Mouse (Mus musculus) erythroid progenitor cell, adult 5-6 weeks (primary cell): Measurements from ENCODE around the gene Rnase4. TPM values are rescaled to one million over a fixed set of nuclear protein-coding genes. Genes with fewer than 3 reads are reported as not detected.

Experiments used
- total RNA-seq, 2 experiments: library from RNA; stranded (forward) in 1 of 2; stranded (reverse) in 1 of 2; fragments of 150-400 nt in 1 of 2; fragments of 186-747, 209-891 nt in 1 of 2; gene quantifications; 2 replicates each; pipeline versions ENCODE4 v1.2.3 to v1.2.4; 2015 to 2017; ENCODE audit warnings: low replicate concordance in 2 of 2

Rnase4 gene
- total RNA-seq, 2 experiments from 2014 or later, result 8.0 to 10.3 TPM

Other genes with a start within 250 kb of the Rnase4 start
- gene Tep1, start 220.5 kb upstream of the Rnase4 start, total RNA-seq (2015; ENCODE audit: low replicate concordance), result 12.3 and 13.8 TPM in 2 replicates
- 3.0 and 3.6 TPM in 2 replicates for gene Tep1, start 220.5 kb upstream of the Rnase4 start, total RNA-seq (2017; ENCODE audit: low replicate concordance)
- gene Klhl33, start 193.6 kb upstream of the Rnase4 start, total RNA-seq (2015; ENCODE audit: low replicate concordance), result not detected in 2 replicates
- gene Klhl33, start 193.6 kb upstream of the Rnase4 start, total RNA-seq (2017; ENCODE audit: low replicate concordance), result not detected in 2 replicates
- 39.3 and 75.5 TPM in 2 replicates for gene Osgep, start 166.2 kb upstream of the Rnase4 start, total RNA-seq (2015; ENCODE audit: low replicate concordance)
- gene Osgep, start 166.2 kb upstream of the Rnase4 start, total RNA-seq (2017; ENCODE audit: low replicate concordance), result 14.8 and 16.6 TPM in 2 replicates
- gene Apex1, start 166.1 kb upstream of the Rnase4 start, total RNA-seq (2015; ENCODE audit: low replicate concordance), result 16.6 and 28.9 TPM in 2 replicates
- gene Apex1, start 166.1 kb upstream of the Rnase4 start, total RNA-seq (2017; ENCODE audit: low replicate concordance), result 8.3 and 13.2 TPM in 2 replicates
- 34.4 and 37.8 TPM in 2 replicates for gene Pip4p1, start 160.2 kb upstream of the Rnase4 start, total RNA-seq (2015; ENCODE audit: low replicate concordance)
- 23.5 and 28.2 TPM in 2 replicates for gene Pip4p1, start 160.2 kb upstream of the Rnase4 start, total RNA-seq (2017; ENCODE audit: low replicate concordance)
- 256 and 266 TPM in 2 replicates for gene Pnp, start 160.0 kb upstream of the Rnase4 start, total RNA-seq (2015; ENCODE audit: low replicate concordance)
- gene Pnp, start 160.0 kb upstream of the Rnase4 start, total RNA-seq (2017; ENCODE audit: low replicate concordance), result 218 and 252 TPM in 2 replicates
- gene Gm49342, start 146.6 kb upstream of the Rnase4 start, total RNA-seq (2015; ENCODE audit: low replicate concordance), result not detected in 2 replicates
- gene Gm49342, start 146.6 kb upstream of the Rnase4 start, total RNA-seq (2017; ENCODE audit: low replicate concordance), result 59.7 TPM in 1 of 2 replicates, not detected in the other
- gene Pnp2, start 135.1 kb upstream of the Rnase4 start, total RNA-seq (2015; ENCODE audit: low replicate concordance), result 71.0 and 182 TPM in 2 replicates
- 38.7 and 45.7 TPM in 2 replicates for gene Pnp2, start 135.1 kb upstream of the Rnase4 start, total RNA-seq (2017; ENCODE audit: low replicate concordance)
- gene Rnase10, start 83.3 kb upstream of the Rnase4 start, total RNA-seq (2015; ENCODE audit: low replicate concordance), result not detected in 2 replicates
- gene Rnase10, start 83.3 kb upstream of the Rnase4 start, total RNA-seq (2017; ENCODE audit: low replicate concordance), result not detected in 2 replicates
- gene Rnase9, start 49.2 kb upstream of the Rnase4 start, total RNA-seq (2015; ENCODE audit: low replicate concordance), result not detected in 2 replicates
- gene Rnase9, start 49.2 kb upstream of the Rnase4 start, total RNA-seq (2017; ENCODE audit: low replicate concordance), result not detected in 2 replicates
- not detected in 2 replicates for gene Rnase11, start 40.9 kb upstream of the Rnase4 start, total RNA-seq (2015; ENCODE audit: low replicate concordance)
- gene Rnase11, start 40.9 kb upstream of the Rnase4 start, total RNA-seq (2017; ENCODE audit: low replicate concordance), result not detected in 2 replicates
- 7.1 TPM in 1 of 2 replicates, not detected in the other for gene Rnase12, start 33.4 kb upstream of the Rnase4 start, total RNA-seq (2015; ENCODE audit: low replicate concordance)
- 7.3 TPM in 1 of 2 replicates, not detected in the other for gene Rnase12, start 33.4 kb upstream of the Rnase4 start, total RNA-seq (2017; ENCODE audit: low replicate concordance)
- not detected in 2 replicates for gene Olfr750, start 16.6 kb upstream of the Rnase4 start, total RNA-seq (2015; ENCODE audit: low replicate concordance)
- gene Olfr750, start 16.6 kb upstream of the Rnase4 start, total RNA-seq (2017; ENCODE audit: low replicate concordance), result not detected in 2 replicates
- 8.0 and 17.7 TPM in 2 replicates for gene Ang, start 73 bp downstream of the Rnase4 start, total RNA-seq (2015; ENCODE audit: low replicate concordance)
- gene Ang, start 73 bp downstream of the Rnase4 start, total RNA-seq (2017; ENCODE audit: low replicate concordance), result 2.2 TPM in 1 of 2 replicates, not detected in the other
- gene Eddm3b, start 23.3 kb downstream of the Rnase4 start, total RNA-seq (2015; ENCODE audit: low replicate concordance), result not detected in 2 replicates
- gene Eddm3b, start 23.3 kb downstream of the Rnase4 start, total RNA-seq (2017; ENCODE audit: low replicate concordance), result not detected in 2 replicates
- 10.5 and 25.6 TPM in 2 replicates for gene Rnase6, start 32.8 kb downstream of the Rnase4 start, total RNA-seq (2015; ENCODE audit: low replicate concordance)
- 11.7 and 13.3 TPM in 2 replicates for gene Rnase6, start 32.8 kb downstream of the Rnase4 start, total RNA-seq (2017; ENCODE audit: low replicate concordance)
- gene Rnase1, start 55.7 kb downstream of the Rnase4 start, total RNA-seq (2015; ENCODE audit: low replicate concordance), result not detected in 2 replicates
- gene Rnase1, start 55.7 kb downstream of the Rnase4 start, total RNA-seq (2017; ENCODE audit: low replicate concordance), result not detected in 2 replicates
- not detected in 2 replicates for gene Rnase2b, start 71.2 kb downstream of the Rnase4 start, total RNA-seq (2015; ENCODE audit: low replicate concordance)
- not detected in 2 replicates for gene Rnase2b, start 71.2 kb downstream of the Rnase4 start, total RNA-seq (2017; ENCODE audit: low replicate concordance)
- gene Ang2, start 108.1 kb downstream of the Rnase4 start, total RNA-seq (2015; ENCODE audit: low replicate concordance), result not detected in 2 replicates
- not detected in 2 replicates for gene Ang2, start 108.1 kb downstream of the Rnase4 start, total RNA-seq (2017; ENCODE audit: low replicate concordance)
- gene Ear14, start 112.3 kb downstream of the Rnase4 start, total RNA-seq (2015; ENCODE audit: low replicate concordance), result not detected in 2 replicates
- gene Ear14, start 112.3 kb downstream of the Rnase4 start, total RNA-seq (2017; ENCODE audit: low replicate concordance), result not detected in 2 replicates
- not detected in 2 replicates for gene Rnase2a, start 165.0 kb downstream of the Rnase4 start, total RNA-seq (2015; ENCODE audit: low replicate concordance)
- not detected in 2 replicates for gene Rnase2a, start 165.0 kb downstream of the Rnase4 start, total RNA-seq (2017; ENCODE audit: low replicate concordance)